Mouse (Mus musculus) adrenal gland, postnatal 10 days (tissue): ENCODE measurements around the gene Drc1. TPM values are rescaled to one million over a fixed set of nuclear protein-coding genes. Genes with fewer than 3 reads are reported as not detected.

ENCODE experiments used
- DNase-seq: peaks from one replicate; pipeline ENCODE4 v3.0.0; 2021; ENCODE audit warnings: mixed read lengths
- total RNA-seq, 2 experiments: library from RNA; stranded (reverse); gene quantifications; 2 replicates each; pipeline ENCODE4 v1.2.3; 2021

Gene Drc1
- total RNA-seq, 2 experiments from 2014 or later = 0.21 to 0.42 TPM

DNA sequence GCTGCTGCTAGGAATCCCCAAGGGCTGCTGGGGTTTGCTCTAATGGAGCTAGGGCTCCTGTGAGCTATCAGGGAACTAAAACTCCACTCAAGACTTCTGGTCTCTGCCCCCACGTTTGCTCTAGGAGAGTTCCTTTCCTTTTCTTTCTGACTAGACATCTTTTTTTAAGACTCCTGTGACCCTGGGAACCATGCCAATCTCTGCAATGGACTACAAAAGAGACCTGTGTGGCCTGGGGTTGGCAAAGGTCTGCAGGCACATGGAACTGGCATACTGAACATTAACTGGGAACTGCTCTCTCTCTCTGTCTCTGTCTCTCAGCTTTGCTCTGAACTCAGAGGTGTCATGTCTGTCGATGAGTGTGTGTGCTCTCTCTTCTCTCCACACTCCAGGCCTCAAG lies 134.2 kb downstream of the Drc1 start:
- peak; percentile 51 for DNase-seq

DNA sequence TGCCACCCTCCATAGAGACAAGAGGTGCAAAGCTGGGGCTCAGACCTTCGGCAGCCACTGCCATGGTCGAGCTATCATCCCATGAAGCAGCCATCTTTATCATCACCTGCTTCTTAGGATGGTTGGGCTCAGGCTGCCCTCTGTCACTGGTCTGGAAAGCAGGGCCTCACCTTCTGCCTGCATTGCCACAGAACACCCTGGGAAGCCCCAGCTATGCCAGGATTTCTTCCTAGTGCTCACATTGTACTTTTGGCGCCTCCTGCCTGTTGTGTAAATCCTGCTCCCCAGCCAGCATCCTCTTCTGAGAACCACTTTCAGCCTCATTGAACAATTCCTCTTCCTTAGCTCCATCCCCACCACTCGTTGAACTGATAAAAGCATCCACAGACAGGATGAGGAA lies 134.7 kb downstream of the Drc1 start:
- DNase-seq = peak; percentile 8

Other genes starting within 250 kb of the Drc1 start
- gene Tyms, start 207.8 kb upstream of the Drc1 start, total RNA-seq = 10 to 100 TPM; 44.9 to 52.1 TPM
- under 1 TPM; 0.12 to 0.30 TPM for gene Garem2, start 176.2 kb upstream of the Drc1 start, total RNA-seq
- gene 3110082J24Rik, start 175.3 kb upstream of the Drc1 start, total RNA-seq = not detected
- gene Hadha, start 126.2 kb upstream of the Drc1 start, total RNA-seq = 100 to 1,000 TPM; 921 to 997 TPM
- 1,000 to 10,000 TPM; 1,471 to 1,600 TPM for gene Hadhb, start 126.1 kb upstream of the Drc1 start, total RNA-seq
- under 1 TPM; 0.30 to 0.58 TPM for gene Adgrf3, start 75.7 kb upstream of the Drc1 start, total RNA-seq
- 10 to 100 TPM; 20.4 to 20.7 TPM for gene Selenoi, start 48.8 kb upstream of the Drc1 start, total RNA-seq
- gene Otof, start 180.5 kb downstream of the Drc1 start, total RNA-seq = under 1 TPM; 0.09 to 0.12 TPM
- not detected for gene 1700001C02Rik, start 184.7 kb downstream of the Drc1 start, total RNA-seq